Mouse (Mus musculus) thymus, adult 2 months (tissue): ENCODE measurements around the gene Tspan5. TPM values are rescaled to one million over a fixed set of nuclear protein-coding genes. Genes with fewer than 3 reads are reported as not detected.

Experiments
- DNase-seq: peaks from one replicate; pipeline ENCODE4 v3.0.0; 2021
- H3K27ac ChIP-seq: fragments of 200-500 bp; 2 replicates; pipeline ENCODE4 v1.5.1; 2012; ENCODE audit warnings: low read length, control low read depth; ENCODE audit not compliant: control insufficient read depth, insufficient read depth
- H3K27me3 ChIP-seq: fragments of 200-500 bp; 2 replicates; pipeline ENCODE4 v1.6.1; 2012; ENCODE audit warnings: mild to moderate bottlenecking, low read length, moderate library complexity, mixed read lengths; ENCODE audit not compliant: control insufficient read depth, insufficient read depth
- H3K36me3 ChIP-seq: fragments of 200-500 bp; 2 replicates; pipeline ENCODE4 v1.6.1; 2012; ENCODE audit warnings: mild to moderate bottlenecking, low read length, moderate library complexity; ENCODE audit not compliant: control insufficient read depth, insufficient read depth
- H3K4me1 ChIP-seq: fragments of 200-500 bp; replicated peaks from 2 replicates; pipeline ENCODE4 v1.6.1; 2012; ENCODE audit warnings: low read length; ENCODE audit not compliant: control insufficient read depth, insufficient read depth
- H3K4me3 ChIP-seq: fragments of 200-500 bp; 2 replicates; pipeline ENCODE4 v1.5.1; 2012; ENCODE audit warnings: mild to moderate bottlenecking, low read length, control low read depth, moderate library complexity; ENCODE audit not compliant: control insufficient read depth, insufficient read depth
- CTCF ChIP-seq: fragments of 200-500 bp; IDR thresholded peaks from 2 replicates; pipeline ENCODE4 v1.5.1; 2012; ENCODE audit warnings: mild to moderate bottlenecking, control low read depth, low read length, moderate library complexity, borderline replicate concordance; ENCODE audit not compliant: control insufficient read depth, poor library complexity, insufficient read depth; ENCODE audit errors: extremely low read depth
- POLR2A ChIP-seq: fragments of 200-500 bp; IDR thresholded peaks from 2 replicates; pipeline ENCODE4 v1.6.1; 2012; ENCODE audit warnings: mild to moderate bottlenecking, low read length, control low read depth, moderate library complexity; ENCODE audit not compliant: control insufficient read depth, poor library complexity, insufficient read depth; ENCODE audit errors: extremely low read depth
- WGBS: fragments of 180-500 bp; shearing (Covaris S2); methylation state at CpG from one replicate; pipeline ENCODE4 v1.1.7; 2018; 5-methylcytosine and 5-hydroxymethylcytosine counted together
- polyA plus RNA-seq: library from polyadenylated mRNA; depleted of rRNA; stranded (reverse); fragments of >200 nt; gene quantifications from 2 replicates; pipeline ENCODE4 v1.2.3, GENCODE M21; 2012

Tspan5 gene
- polyA plus RNA-seq, 1 experiment = 15.9 TPM

- DNase-seq = no peak
- Histone ChIP-seq H3K4me3 (no peak overlapping the region), H3K27ac (no peak overlapping the region), H3K4me1 (peaks cover 6% of the 10 kb centered on the region), H3K27me3 (no peaks in the 10 kb centered on the region), H3K36me3 (no peaks in the 10 kb centered on the region)
- no peak for TF ChIP-seq POLR2A
- TF ChIP-seq CTCF = no peak
- WGBS = 94% methylated on average over 18 of the region's 18 CpGs
These were observed 45.9 kb downstream of the Tspan5 start for GRCm38 (mm10) chr3:138787758-138788488.

GRCm38 (mm10) chr3:138788489-138788850, 46.5 kb downstream of the Tspan5 start:
- WGBS = 98% methylated on average over 15 of the region's 17 CpGs
- DNase-seq = no peak
- H3K36me3 ChIP-seq = no peaks in the 10 kb centered on the region

GRCm38 (mm10) chr3:138789275-138789674, 47.3 kb downstream of the Tspan5 start:
- Histone ChIP-seq H3K27ac (no peak overlapping the region), H3K27me3 (no peaks in the 10 kb centered on the region), H3K4me3 (no peak overlapping the region), H3K4me1 (peaks cover 3% of the 10 kb centered on the region), H3K36me3 (no peaks in the 10 kb centered on the region)
- no peak for DNase-seq
- WGBS = 98% methylated on average over 5 of the region's 5 CpGs
- TF ChIP-seq CTCF (no peak), POLR2A (no peak)

More at GRCm38 (mm10) chr3:138788489-138788850, 46.5 kb downstream of the Tspan5 start:
- H3K27ac ChIP-seq = no peak overlapping the region
- peaks cover 6% of the 10 kb centered on the region for H3K4me1 ChIP-seq
- no peak for TF ChIP-seq CTCF
- no peak for TF ChIP-seq POLR2A
- no peaks in the 10 kb centered on the region for H3K27me3 ChIP-seq
- no peak overlapping the region for H3K4me3 ChIP-seq

- no peak overlapping the region for H3K27ac ChIP-seq
- no peaks in the 10 kb centered on the region for H3K27me3 ChIP-seq
- DNase-seq = no peak
- H3K4me3 ChIP-seq = no peak overlapping the region
- H3K36me3 ChIP-seq = no peaks in the 10 kb centered on the region
- TF ChIP-seq CTCF (no peak), POLR2A (no peak)
- WGBS = 95% methylated on average over 8 of the region's 8 CpGs
- H3K4me1 ChIP-seq = no peaks in the 10 kb centered on the region
These were observed 52.5 kb downstream of the Tspan5 start for GRCm38 (mm10) chr3:138794533-138794932.

GRCm38 (mm10) chr3:138795951-138796350, 54.0 kb downstream of the Tspan5 start:
- Histone ChIP-seq H3K4me1 (no peaks in the 10 kb centered on the region), H3K27ac (no peak overlapping the region), H3K36me3 (no peaks in the 10 kb centered on the region), H3K4me3 (no peak overlapping the region), H3K27me3 (no peaks in the 10 kb centered on the region)
- DNase-seq = no peak
- WGBS = 94% methylated on average over 7 of the region's 7 CpGs
- TF ChIP-seq CTCF (no peak), POLR2A (no peak)

GRCm38 (mm10) chr3:138796583-138796982, 54.6 kb downstream of the Tspan5 start:
- no peaks in the 10 kb centered on the region for H3K36me3 ChIP-seq
- no peak overlapping the region for H3K4me3 ChIP-seq
- H3K4me1 ChIP-seq = no peaks in the 10 kb centered on the region
- H3K27me3 ChIP-seq = no peaks in the 10 kb centered on the region
- H3K27ac ChIP-seq = no peak overlapping the region
- no peak for DNase-seq
- WGBS = 91% methylated on average over 3 of the region's 3 CpGs
- TF ChIP-seq POLR2A (no peak), CTCF (no peak)
